Mouse (Mus musculus) liver, adult 2 months (tissue): ENCODE data around the gene Slc44a4.
"Not testable (repeated sequence)": the region's sequence is repeated elsewhere in the genome, so short reads cannot be mapped to it uniquely, and the experiment has no call there.

Experiments
- CTCF ChIP-seq: fragments of 200-500 bp; IDR thresholded peaks from 2 replicates; pipeline ENCODE4 v1.5.1; 2011; ENCODE audit warnings: low read depth, low read length, control low read depth
- POLR2A ChIP-seq: fragments of 200-500 bp; IDR thresholded peaks from 2 replicates; pipeline ENCODE4 v1.6.1; 2011; ENCODE audit warnings: low read length, control low read depth; ENCODE audit not compliant: insufficient read depth; ENCODE audit errors: extremely low read depth

GRCm38 (mm10) chr17:34957966-34958365, 43.7 kb downstream of the Slc44a4 start:
- TF ChIP-seq POLR2A, CTCF: not testable (repeated sequence)
